Mouse (Mus musculus) limb, embryonic 13.5 days (tissue): Measurements from ENCODE around the gene Spg20. TPM values are rescaled to one million over a fixed set of nuclear protein-coding genes. Genes with fewer than 3 reads are reported as not detected.

ENCODE experiments used
- ATAC-seq: fragments of 200-750 bp; cut with Nextera tagmentation; 2 replicates; pipeline ENCODE4 v1.8.0; 2017; ENCODE audit warnings: low read depth, moderate number of reproducible peaks, moderate TSS enrichment; ENCODE audit not compliant: low FRiP score
- H3K27ac ChIP-seq: fragments of 300-500 bp; sonication (generic); 2 replicates; pipeline ENCODE4 v1.5.1; 2015; ENCODE audit warnings: inconsistent platforms, mild to moderate bottlenecking, moderate library complexity
- H3K27me3 ChIP-seq: fragments of 300-500 bp; sonication (generic); 2 replicates; pipeline ENCODE4 v1.6.1; 2015; ENCODE audit warnings: mild to moderate bottlenecking, inconsistent platforms
- H3K36me3 ChIP-seq: fragments of 300-500 bp; sonication (generic); 2 replicates; pipeline ENCODE4 v1.6.1; 2015; ENCODE audit warnings: inconsistent platforms, mild to moderate bottlenecking, moderate library complexity
- H3K4me1 ChIP-seq: fragments of 300-500 bp; sonication (generic); 2 replicates; pipeline ENCODE4 v1.6.1; 2015; ENCODE audit warnings: inconsistent platforms
- H3K4me2 ChIP-seq: fragments of 300-500 bp; sonication (generic); replicated peaks from 2 replicates; pipeline ENCODE4 v1.6.1; 2015; ENCODE audit warnings: inconsistent platforms, mild to moderate bottlenecking, moderate library complexity
- H3K4me3 ChIP-seq: fragments of 300-500 bp; sonication (generic); 2 replicates; pipeline ENCODE4 v1.5.1; 2015; ENCODE audit warnings: moderate library complexity, mild to moderate bottlenecking, inconsistent platforms
- H3K9ac ChIP-seq: fragments of 300-500 bp; sonication (generic); 2 replicates; pipeline ENCODE4 v1.6.1; 2015; ENCODE audit warnings: mild to moderate bottlenecking, inconsistent platforms
- H3K9me3 ChIP-seq: fragments of 300-500 bp; sonication (generic); 2 replicates; pipeline ENCODE4 v1.6.1; 2016; ENCODE audit warnings: inconsistent platforms
- WGBS: fragments of 180-500 bp; shearing (Covaris S2); methylation state at CpG from one replicate; pipeline ENCODE4 v1.1.7; 2015; 5-methylcytosine and 5-hydroxymethylcytosine counted together
- polyA plus RNA-seq: library from polyadenylated mRNA; unstranded; fragments of >200 nt; fragmentation: Nextera tagmentation; extraction: Ambion mirVana; gene quantifications from 2 replicates; pipeline ENCODE4 v1.2.1, GENCODE M21; 2015

Gene Spg20
- polyA plus RNA-seq, 1 experiment from 2014 or later = 92.6 TPM

DNA sequence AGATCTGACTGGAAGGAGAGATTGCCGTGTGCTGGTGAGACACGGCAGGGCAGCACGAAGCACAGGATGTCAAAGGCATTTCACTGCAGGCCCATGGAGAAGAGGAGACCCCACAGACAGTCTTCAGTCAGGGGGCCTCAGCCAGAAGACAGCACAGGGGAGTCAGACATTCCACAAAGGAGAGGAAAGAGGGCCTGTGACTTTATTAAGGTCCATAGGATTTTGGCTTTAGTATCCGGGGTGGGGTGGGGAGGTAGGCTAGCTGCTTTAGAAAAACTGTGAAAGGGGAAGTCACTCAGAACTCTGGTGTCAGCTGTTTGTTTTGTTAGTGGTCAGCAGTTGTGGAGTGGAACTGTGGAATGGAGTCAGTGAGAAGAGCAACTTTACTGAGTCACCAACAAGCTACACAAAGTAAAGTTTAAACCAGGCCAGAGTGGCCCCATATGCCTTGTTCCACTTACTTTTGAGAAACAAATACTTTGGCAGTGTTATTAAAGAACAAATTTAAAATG, 17.3 kb downstream of the Spg20 start:
- WGBS = 90% methylated on average over 4 of the region's 4 CpGs
- peaks cover 95% of the 10 kb centered on the region for H3K36me3 ChIP-seq

GRCm38 (mm10) chr3:55131576-55132233, 19.8 kb downstream of the Spg20 start:
- H3K36me3 ChIP-seq = peaks cover 94% of the 10 kb centered on the region
- H3K4me1 ChIP-seq = no peaks in the 10 kb centered on the region
- H3K4me3 ChIP-seq = no peak overlapping the region
- no peaks in the 10 kb centered on the region for H3K9me3 ChIP-seq
- H3K4me2 ChIP-seq = no peak overlapping the region
- H3K27me3 ChIP-seq = no peaks in the 10 kb centered on the region
- WGBS = 88% methylated on average over 6 of the region's 6 CpGs
- no peak for ATAC-seq
- H3K27ac ChIP-seq = no peak overlapping the region
- no peak overlapping the region for H3K9ac ChIP-seq

More for the DNA sequence above, 17.3 kb downstream of the Spg20 start:
- Histone ChIP-seq H3K9me3 (no peaks in the 10 kb centered on the region), H3K9ac (no peak overlapping the region), H3K27me3 (no peaks in the 10 kb centered on the region), H3K4me2 (no peak overlapping the region), H3K4me1 (no peaks in the 10 kb centered on the region), H3K4me3 (no peak overlapping the region), H3K27ac (no peak overlapping the region)
- ATAC-seq = no peak

- no peak for ATAC-seq
- Histone ChIP-seq H3K27ac (no peak within 1 kb of the TSS), H3K4me2 (no peak within 1 kb of the TSS), H3K4me1 (no peaks in the 10 kb centered on the region), H3K27me3 (no peaks in the 10 kb centered on the region), H3K36me3 (peaks cover 67% of the 10 kb centered on the region), H3K4me3 (no peak within 1 kb of the TSS), H3K9me3 (no peaks in the 10 kb centered on the region), H3K9ac (no peak within 1 kb of the TSS)
Observed at GRCm38 (mm10) chr3:55137039-55137438, 25.1 kb downstream of the Spg20 start, which contains the start of gene Ccdc169. Gene Ccdc169, plus strand, starts transcription at chr3:55137339.

GRCm38 (mm10) chr3:55139837-55140236, 27.9 kb downstream of the Spg20 start:
- H3K36me3 ChIP-seq = peaks cover 41% of the 10 kb centered on the region
- no peak overlapping the region for H3K4me2 ChIP-seq
- H3K9ac ChIP-seq = no peak overlapping the region
- 88% methylated on average over 12 of the region's 12 CpGs for WGBS
- H3K27me3 ChIP-seq = no peaks in the 10 kb centered on the region
- H3K9me3 ChIP-seq = no peaks in the 10 kb centered on the region
- H3K27ac ChIP-seq = no peak overlapping the region
- H3K4me1 ChIP-seq = no peaks in the 10 kb centered on the region
- no peak overlapping the region for H3K4me3 ChIP-seq
- no peak for ATAC-seq

DNA sequence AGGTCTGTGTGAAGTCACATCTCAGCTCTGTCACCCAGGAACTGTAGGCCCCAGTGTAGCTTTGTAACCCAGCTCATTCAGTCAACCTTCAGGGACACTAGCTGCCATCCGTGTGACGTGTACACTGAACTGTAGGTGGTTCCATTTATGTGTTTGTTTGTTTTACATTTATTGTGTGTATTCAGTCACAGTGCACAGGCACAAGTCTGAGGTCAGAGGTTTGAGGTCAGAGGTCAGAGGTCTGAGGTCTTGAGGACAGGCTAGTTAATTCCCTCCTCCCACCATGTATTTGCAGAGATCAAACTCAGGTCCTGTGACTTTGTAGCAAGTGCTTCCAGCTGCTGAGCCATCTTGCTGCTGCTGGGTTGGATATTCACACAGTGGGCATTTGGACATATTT, 29.5 kb downstream of the Spg20 start:
- H3K27me3 ChIP-seq = no peaks in the 10 kb centered on the region
- H3K36me3 ChIP-seq = peaks cover 28% of the 10 kb centered on the region
- H3K27ac ChIP-seq = no peak overlapping the region
- H3K9ac ChIP-seq = no peak overlapping the region
- H3K9me3 ChIP-seq = no peaks in the 10 kb centered on the region
- ATAC-seq = no peak
- H3K4me1 ChIP-seq = no peaks in the 10 kb centered on the region
- no peak overlapping the region for H3K4me3 ChIP-seq
- H3K4me2 ChIP-seq = no peak overlapping the region
- 74% methylated on average over 2 of the region's 2 CpGs for WGBS

- ATAC-seq = no peak
- H3K9me3 ChIP-seq = no peaks in the 10 kb centered on the region
- H3K9ac ChIP-seq = no peak overlapping the region
- H3K36me3 ChIP-seq = no peaks in the 10 kb centered on the region
- WGBS = 79% methylated on average over 4 of the region's 4 CpGs
- no peak overlapping the region for H3K4me3 ChIP-seq
- no peak overlapping the region for H3K27ac ChIP-seq
- no peak overlapping the region for H3K4me2 ChIP-seq
- no peaks in the 10 kb centered on the region for H3K27me3 ChIP-seq
- H3K4me1 ChIP-seq = no peaks in the 10 kb centered on the region; the same call in 1 of the 2 replicates
Observed at GRCm38 (mm10) chr3:55144916-55145315, 33.0 kb downstream of the Spg20 start.

- Histone ChIP-seq H3K36me3 (no peaks in the 10 kb centered on the region), H3K9ac (no peak overlapping the region), H3K4me1 (no peaks in the 10 kb centered on the region; the same call in 1 of the 2 replicates), H3K27ac (no peak overlapping the region), H3K4me3 (no peak overlapping the region), H3K9me3 (no peaks in the 10 kb centered on the region), H3K4me2 (no peak overlapping the region), H3K27me3 (no peaks in the 10 kb centered on the region)
- no peak for ATAC-seq
- WGBS = 83% methylated on average over 6 of the region's 6 CpGs
Observed at GRCm38 (mm10) chr3:55146441-55146840, 34.5 kb downstream of the Spg20 start.

GRCm38 (mm10) chr3:55147156-55147555, 35.2 kb downstream of the Spg20 start:
- H3K9ac ChIP-seq = no peak overlapping the region
- H3K27me3 ChIP-seq = no peaks in the 10 kb centered on the region
- H3K36me3 ChIP-seq = no peaks in the 10 kb centered on the region
- no peaks in the 10 kb centered on the region for H3K9me3 ChIP-seq
- ATAC-seq = no peak
- H3K4me3 ChIP-seq = no peak overlapping the region
- H3K4me1 ChIP-seq = peaks cover 4% of the 10 kb centered on the region
- WGBS = 91% methylated on average over 2 of the region's 2 CpGs
- no peak overlapping the region for H3K4me2 ChIP-seq
- H3K27ac ChIP-seq = no peak overlapping the region

- H3K27ac ChIP-seq = no peak overlapping the region
- H3K9ac ChIP-seq = no peak overlapping the region
- no peak for ATAC-seq
- H3K9me3 ChIP-seq = no peaks in the 10 kb centered on the region
- H3K36me3 ChIP-seq = no peaks in the 10 kb centered on the region
- no peak overlapping the region for H3K4me3 ChIP-seq
- H3K27me3 ChIP-seq = no peaks in the 10 kb centered on the region
- no peak overlapping the region for H3K4me2 ChIP-seq
- WGBS = 10% methylated on average over 3 of the region's 3 CpGs
- peaks cover 4% of the 10 kb centered on the region for H3K4me1 ChIP-seq
Observed at GRCm38 (mm10) chr3:55148091-55148490, 36.2 kb downstream of the Spg20 start.

- 25% methylated on average over 7 of the region's 7 CpGs for WGBS
- Histone ChIP-seq H3K9ac (no peak overlapping the region), H3K4me2 (no peak overlapping the region), H3K36me3 (no peaks in the 10 kb centered on the region), H3K27me3 (no peaks in the 10 kb centered on the region), H3K4me1 (peaks cover 4% of the 10 kb centered on the region), H3K27ac (no peak overlapping the region), H3K9me3 (no peaks in the 10 kb centered on the region), H3K4me3 (no peak overlapping the region)
- ATAC-seq = peak; percentile 80; the same call in 1 of the 2 replicates
Observed at GRCm38 (mm10) chr3:55151656-55152433, 39.9 kb downstream of the Spg20 start.

GRCm38 (mm10) chr3:55152673-55153334, 40.9 kb downstream of the Spg20 start:
- Histone ChIP-seq H3K4me3 (no peak overlapping the region), H3K9ac (no peak overlapping the region), H3K27ac (no peak overlapping the region), H3K9me3 (no peaks in the 10 kb centered on the region), H3K27me3 (no peaks in the 10 kb centered on the region), H3K4me2 (no peak overlapping the region), H3K36me3 (no peaks in the 10 kb centered on the region), H3K4me1 (peaks cover 4% of the 10 kb centered on the region)
- no peak for ATAC-seq
- 53% methylated on average over 6 of the region's 6 CpGs for WGBS

GRCm38 (mm10) chr3:55154163-55154562, 42.3 kb downstream of the Spg20 start:
- no peaks in the 10 kb centered on the region for H3K36me3 ChIP-seq
- H3K27ac ChIP-seq = no peak overlapping the region
- no peak overlapping the region for H3K4me2 ChIP-seq
- ATAC-seq = no peak
- H3K4me3 ChIP-seq = no peak overlapping the region
- H3K27me3 ChIP-seq = no peaks in the 10 kb centered on the region
- H3K9me3 ChIP-seq = no peaks in the 10 kb centered on the region
- 87% methylated on average over 7 of the region's 7 CpGs for WGBS
- H3K4me1 ChIP-seq = peaks cover 4% of the 10 kb centered on the region
- no peak overlapping the region for H3K9ac ChIP-seq
